Mouse (Mus musculus) hindbrain, embryonic 10.5 days (tissue): ENCODE data around the gene Kdm2b. TPM values are rescaled to one million over a fixed set of nuclear protein-coding genes. Genes with fewer than 3 reads are reported as not detected.

ENCODE experiments used
- DNase-seq: peaks from one replicate; pipeline ENCODE4 v3.0.0-alpha.2; 2017; ENCODE audit warnings: low spot score
- H3K27ac ChIP-seq: fragments of 300-500 bp; sonication (generic); 2 replicates; pipeline ENCODE4 v1.5.1; 2016; ENCODE audit warnings: mild to moderate bottlenecking, moderate library complexity
- H3K27me3 ChIP-seq: fragments of 300-500 bp; sonication (generic); 2 replicates; pipeline ENCODE4 v1.6.1; 2016; ENCODE audit warnings: mild to moderate bottlenecking; ENCODE audit not compliant: poor library complexity, insufficient read depth, severe bottlenecking
- H3K36me3 ChIP-seq: fragments of 300-500 bp; sonication (generic); 2 replicates; pipeline ENCODE4 v1.6.1; 2016; ENCODE audit warnings: mild to moderate bottlenecking, moderate library complexity
- H3K4me1 ChIP-seq: fragments of 300-500 bp; sonication (generic); replicated peaks from 2 replicates; pipeline ENCODE4 v1.6.1; 2016; ENCODE audit warnings: mild to moderate bottlenecking
- H3K4me3 ChIP-seq: fragments of 300-500 bp; sonication (generic); 2 replicates; pipeline ENCODE4 v1.5.1; 2016; ENCODE audit warnings: mild to moderate bottlenecking, moderate library complexity
- H3K9me3 ChIP-seq: fragments of 300-500 bp; sonication (generic); 2 replicates; pipeline ENCODE4 v1.6.1; 2016; ENCODE audit warnings: mild to moderate bottlenecking, moderate library complexity
- WGBS: fragments of 180-500 bp; shearing (Covaris S2); methylation state at CpG from one replicate; pipeline ENCODE4 v1.1.7; 2016; 5-methylcytosine and 5-hydroxymethylcytosine counted together
- polyA plus RNA-seq: library from polyadenylated mRNA; unstranded; fragments of >200 nt; fragmentation: Nextera tagmentation; extraction: Ambion mirVana; gene quantifications from 2 replicates; pipeline ENCODE4 v1.2.1, GENCODE M21; 2016

The Kdm2b gene
- polyA plus RNA-seq, 1 experiment from 2014 or later = 92.4 TPM

DNA sequence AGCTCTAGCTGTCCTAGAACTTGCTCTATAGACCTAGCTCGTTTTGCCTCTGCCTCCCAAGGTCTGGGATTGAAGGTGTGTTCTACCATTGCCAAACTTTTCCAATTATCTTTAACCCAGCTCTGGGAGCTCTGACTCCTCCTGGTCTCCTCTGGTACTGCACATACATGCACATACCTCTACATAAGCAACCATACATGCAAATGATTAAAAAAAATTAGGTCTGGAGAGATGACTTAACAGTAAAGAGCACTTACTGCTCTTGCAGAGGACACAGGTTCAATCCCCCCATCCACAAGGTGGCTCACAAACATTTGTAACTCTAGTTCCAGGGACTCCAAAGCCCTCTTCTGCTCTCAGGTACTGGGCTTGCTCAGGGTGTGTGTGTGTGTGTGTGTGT is 165.6 kb downstream of the Kdm2b start:
- WGBS = 70% methylated on average over 1 of the region's 1 CpGs
- Histone ChIP-seq H3K36me3 (peaks cover 6% of the 10 kb centered on the region), H3K4me1 (peaks cover 12% of the 10 kb centered on the region), H3K27me3 (no peaks in the 10 kb centered on the region), H3K4me3 (no peak overlapping the region), H3K9me3 (no peaks in the 10 kb centered on the region), H3K27ac (no peak overlapping the region)
- DNase-seq = no peak

DNA sequence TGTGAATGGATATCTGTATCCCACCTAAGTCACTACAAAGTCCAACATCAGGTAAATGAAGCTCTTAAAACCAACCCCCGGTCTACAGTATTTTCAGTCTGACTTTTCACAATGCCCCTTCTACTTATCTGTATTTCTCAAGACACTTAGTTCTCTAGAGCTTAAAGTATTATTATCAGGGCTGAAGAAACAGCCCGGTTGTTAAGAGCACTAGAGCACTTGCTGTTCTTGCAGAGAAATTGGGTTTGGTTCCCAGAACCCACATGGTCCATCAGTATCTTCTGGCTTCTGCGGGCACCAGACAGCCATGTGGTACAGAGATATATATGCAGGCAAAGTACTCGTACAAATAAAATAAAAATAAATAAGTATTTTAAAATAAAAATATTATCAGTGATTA is 167.2 kb downstream of the Kdm2b start:
- Histone ChIP-seq H3K27ac (no peak overlapping the region), H3K36me3 (peaks cover 22% of the 10 kb centered on the region), H3K4me3 (no peak overlapping the region), H3K27me3 (no peaks in the 10 kb centered on the region), H3K4me1 (peaks cover 12% of the 10 kb centered on the region), H3K9me3 (no peaks in the 10 kb centered on the region)
- WGBS = 92% methylated on average over 4 of the region's 4 CpGs
- DNase-seq = no peak

DNA sequence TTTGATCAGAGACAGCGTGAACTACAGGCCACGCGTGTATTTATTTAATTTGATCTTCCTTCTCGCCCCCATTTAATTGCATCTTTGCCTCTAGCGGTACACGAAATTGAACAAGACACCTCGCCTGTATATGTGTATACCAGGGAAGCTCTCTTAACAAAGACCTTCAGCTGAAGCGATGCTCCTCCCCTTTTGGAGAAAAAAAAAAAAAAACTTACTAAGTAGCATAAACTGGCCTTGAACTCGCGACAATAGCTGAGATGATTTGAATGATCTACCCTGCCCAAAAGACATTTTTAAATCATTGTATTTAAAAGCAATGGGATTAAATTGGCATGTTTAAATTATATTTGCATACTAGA is 168.1 kb downstream of the Kdm2b start:
- peaks cover 12% of the 10 kb centered on the region for H3K4me1 ChIP-seq
- WGBS = 0% methylated on average over 10 of the region's 10 CpGs
- no peaks in the 10 kb centered on the region for H3K9me3 ChIP-seq
- H3K27ac ChIP-seq = peak overlapping the region; percentile 94
- H3K36me3 ChIP-seq = peaks cover 31% of the 10 kb centered on the region
- DNase-seq = no peak
- no peaks in the 10 kb centered on the region for H3K27me3 ChIP-seq
- peak overlapping the region; percentile 86 for H3K4me3 ChIP-seq

DNA sequence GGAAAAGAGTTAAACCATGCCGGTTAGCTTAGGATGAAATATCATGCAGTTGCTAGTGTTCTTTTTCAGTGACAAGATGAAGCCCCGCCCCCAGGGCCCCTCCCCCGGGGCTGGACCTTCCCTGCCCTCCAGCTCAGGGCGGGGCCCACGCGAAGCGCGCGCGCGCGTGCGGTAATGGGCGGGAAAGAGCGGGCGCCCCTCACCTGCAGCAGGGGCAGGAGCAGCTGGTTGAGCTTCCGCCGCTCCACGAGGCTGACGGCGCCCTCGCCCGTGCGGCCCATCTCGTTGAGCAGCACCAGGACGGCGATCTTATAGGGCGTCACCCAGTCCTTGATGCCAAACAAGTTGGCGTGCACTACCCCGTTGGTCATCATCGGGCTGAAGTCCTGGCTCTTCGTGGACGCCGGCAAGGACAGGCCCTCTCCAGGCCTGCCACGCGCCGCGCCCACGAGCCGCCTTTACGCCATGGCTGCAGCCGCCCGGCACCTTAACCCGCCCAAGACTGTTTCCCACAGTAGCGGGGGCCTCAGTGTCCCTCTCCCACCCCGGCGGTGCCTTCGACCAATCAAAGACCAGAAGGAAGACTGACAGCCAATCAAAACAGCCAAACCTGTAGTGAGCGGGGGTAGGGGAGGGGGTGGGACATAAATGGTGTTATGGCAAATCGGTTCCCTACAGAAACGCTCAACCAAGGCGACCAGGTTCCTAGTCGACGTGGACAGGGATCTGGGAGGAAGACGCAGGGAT is 168.7 kb downstream of the Kdm2b start, which contains the start of gene Anapc5:
Anapc5 (minus strand) TSS at position 563 of the 747 bp plus-strand sequence.
- H3K36me3 ChIP-seq = peaks cover 37% of the 10 kb centered on the region
- H3K4me3 ChIP-seq = peak within 1 kb of the TSS; percentile 86
- H3K27ac ChIP-seq = peak within 1 kb of the TSS; percentile 94
- DNase-seq = peak; percentile 94
- no peaks in the 10 kb centered on the region for H3K9me3 ChIP-seq
- under 1% methylated on average over 55 of the region's 55 CpGs for WGBS
- H3K4me1 ChIP-seq = peaks cover 12% of the 10 kb centered on the region
- H3K27me3 ChIP-seq = no peaks in the 10 kb centered on the region

Other genes with a start within 250 kb of the Kdm2b start
- 25.1 and 29.3 TPM in 2 replicates for gene Camkk2, start 210.4 kb downstream of the Kdm2b start, polyA plus RNA-seq
- gene Anapc5, start 168.5 kb downstream of the Kdm2b start, polyA plus RNA-seq = 491 and 495 TPM in 2 replicates
- 47.6 and 48.3 TPM in 2 replicates for gene Rnf34, start 139.8 kb downstream of the Kdm2b start, polyA plus RNA-seq
- 10.2 and 11.3 TPM in 2 replicates for gene Orai1, start 25.3 kb upstream of the Kdm2b start, polyA plus RNA-seq
- 0.50 and 2.4 TPM in 2 replicates for gene Morn3, start 57.2 kb upstream of the Kdm2b start, polyA plus RNA-seq
- 12.9 and 13.4 TPM in 2 replicates for gene Tmem120b, start 78.6 kb upstream of the Kdm2b start, polyA plus RNA-seq
- 1.9 and 2.2 TPM in 2 replicates for gene Rhof, start 142.9 kb upstream of the Kdm2b start, polyA plus RNA-seq
- 7.9 and 9.5 TPM in 2 replicates for gene Setd1b, start 152.4 kb upstream of the Kdm2b start, polyA plus RNA-seq
- gene Psmd9, start 179.6 kb upstream of the Kdm2b start, polyA plus RNA-seq = 77.7 and 86.3 TPM in 2 replicates
- not detected in 2 replicates for gene Hpd, start 192.9 kb upstream of the Kdm2b start, polyA plus RNA-seq